Mouse (Mus musculus) hindbrain, embryonic 14.5 days (tissue): ENCODE data around the gene Lmntd1. TPM values are rescaled to one million over a fixed set of nuclear protein-coding genes. Genes with fewer than 3 reads are reported as not detected.
A peak's percentile ranks its signal among the peaks of the same experiment; 100 is the strongest.

Experiments
- ATAC-seq: fragments of 200-750 bp; cut with Nextera tagmentation; 2 replicates; pipeline ENCODE4 v1.8.0; 2017; ENCODE audit warnings: moderate number of reproducible peaks, mild to moderate bottlenecking, moderate TSS enrichment, moderate library complexity; ENCODE audit not compliant: low FRiP score
- DNase-seq: peaks from one replicate; pipeline ENCODE4 v3.0.0-alpha.2; 2015; ENCODE audit warnings: low spot score
- H3K27ac ChIP-seq: fragments of 300-500 bp; sonication (generic); 2 replicates; pipeline ENCODE4 v1.5.1; 2014; ENCODE audit warnings: mild to moderate bottlenecking, moderate library complexity
- H3K27me3 ChIP-seq: fragments of 300-500 bp; sonication (generic); 2 replicates; pipeline ENCODE4 v1.6.1; 2014; ENCODE audit warnings: mild to moderate bottlenecking, low read length, mixed read lengths; ENCODE audit not compliant: control insufficient read depth, insufficient read depth
- H3K36me3 ChIP-seq: fragments of 300-500 bp; sonication (generic); replicated peaks from 2 replicates; pipeline ENCODE4 v1.6.1; 2014; ENCODE audit not compliant: control insufficient read depth, insufficient read depth
- H3K4me1 ChIP-seq: fragments of 300-500 bp; sonication (generic); replicated peaks from 2 replicates; pipeline ENCODE4 v1.6.1; 2014; ENCODE audit warnings: antibody characterized with exemption, low read length, mixed read lengths; ENCODE audit not compliant: control insufficient read depth, insufficient read depth
- H3K4me2 ChIP-seq: fragments of 300-500 bp; sonication (generic); replicated peaks from 2 replicates; pipeline ENCODE4 v1.6.1; 2014; ENCODE audit warnings: mild to moderate bottlenecking, moderate library complexity
- H3K4me3 ChIP-seq: fragments of 300-500 bp; sonication (generic); replicated peaks from 2 replicates; pipeline ENCODE4 v1.5.1; 2014; ENCODE audit warnings: mild to moderate bottlenecking, low read length
- H3K9ac ChIP-seq: fragments of 300-500 bp; sonication (generic); 2 replicates; pipeline ENCODE4 v1.6.1; 2014
- H3K9me3 ChIP-seq: fragments of 300-500 bp; sonication (generic); 2 replicates; pipeline ENCODE4 v1.6.1; 2016; ENCODE audit warnings: low read length; ENCODE audit not compliant: control insufficient read depth
- WGBS: fragments of 180-500 bp; shearing (Covaris S2); extraction: QIAGEN DNeasy Blood & Tissue Kit; methylation state at CpG from one replicate; pipeline ENCODE4 v1.1.7; 2014; 5-methylcytosine and 5-hydroxymethylcytosine counted together
- polyA plus RNA-seq: library from polyadenylated mRNA; unstranded; fragments of >200 nt; fragmentation: Nextera tagmentation; extraction: Ambion mirVana; gene quantifications from 2 replicates; pipeline ENCODE4 v1.2.1, GENCODE M21; 2014

The Lmntd1 gene
- polyA plus RNA-seq, 1 experiment from 2014 or later, result 1.3 TPM

DNA sequence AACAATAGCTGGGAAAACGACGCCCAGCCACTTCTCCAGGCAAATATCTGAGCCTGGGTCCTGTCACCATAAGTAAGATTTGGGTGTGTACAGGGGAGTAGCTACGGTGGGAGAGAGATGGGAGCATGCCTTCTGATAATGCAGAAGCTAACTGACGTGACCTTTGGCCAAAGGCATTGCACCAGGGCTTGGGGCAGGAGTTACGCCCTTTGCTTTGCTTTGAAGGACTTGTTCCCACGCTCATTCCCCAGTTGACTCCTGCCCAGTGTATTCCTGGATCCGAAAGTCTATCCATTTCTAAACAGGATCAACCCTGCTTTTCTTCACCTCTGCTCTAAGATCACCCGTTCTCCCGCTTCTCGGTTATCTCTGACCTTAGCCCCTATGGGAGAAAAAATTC is 178.4 kb downstream of the Lmntd1 start:
- no peaks in the 10 kb centered on the region for H3K9me3 ChIP-seq

GRCm38 (mm10) chr6:145435156-145435555 is 179.0 kb downstream of the Lmntd1 start:
- peaks cover 4% of the 10 kb centered on the region; the same call in 1 of the 2 replicates for H3K4me1 ChIP-seq
- H3K36me3 ChIP-seq, result no peaks in the 10 kb centered on the region
- no peak overlapping the region for H3K4me3 ChIP-seq
- no peak overlapping the region for H3K9ac ChIP-seq
- no peak overlapping the region for H3K27ac ChIP-seq
- H3K27me3 ChIP-seq, result no peaks in the 10 kb centered on the region
- 96% methylated on average over 1 of the region's 1 CpGs for WGBS
- ATAC-seq (no peak), DNase-seq (no peak)
- no peaks in the 10 kb centered on the region for H3K9me3 ChIP-seq
- no peak overlapping the region for H3K4me2 ChIP-seq

More for the DNA sequence above, 178.4 kb downstream of the Lmntd1 start:
- no peak for DNase-seq
- H3K27me3 ChIP-seq, result no peaks in the 10 kb centered on the region
- WGBS, result 84% methylated on average over 10 of the region's 10 CpGs
- ATAC-seq, result no peak
- H3K9ac ChIP-seq, result no peak overlapping the region
- H3K4me2 ChIP-seq, result no peak overlapping the region
- no peak overlapping the region for H3K4me3 ChIP-seq
- no peak overlapping the region for H3K27ac ChIP-seq
- H3K4me1 ChIP-seq, result peaks cover 4% of the 10 kb centered on the region; the same call in 1 of the 2 replicates
- no peaks in the 10 kb centered on the region for H3K36me3 ChIP-seq

DNA sequence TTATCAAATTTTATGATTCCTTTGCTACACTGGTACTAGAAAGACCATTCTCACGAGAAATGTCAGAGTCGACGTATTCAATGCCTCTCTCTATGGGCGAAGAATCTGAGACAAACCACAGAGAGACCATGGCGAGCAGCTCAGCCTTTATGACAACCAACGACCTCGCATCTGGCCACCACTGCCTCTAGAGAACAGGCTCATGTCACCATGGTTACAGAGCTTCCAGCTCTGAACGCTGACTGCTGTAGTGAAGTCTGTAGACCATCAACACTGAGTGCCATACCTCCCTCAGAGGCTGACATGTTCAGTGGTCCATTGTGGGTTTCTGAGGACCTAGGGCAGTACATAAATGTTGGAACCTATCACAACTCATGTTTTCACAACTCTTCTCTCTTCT is 180.2 kb downstream of the Lmntd1 start:
- peaks cover 4% of the 10 kb centered on the region; the same call in 1 of the 2 replicates for H3K4me1 ChIP-seq
- no peak overlapping the region for H3K4me3 ChIP-seq
- WGBS, result 64% methylated on average over 8 of the region's 8 CpGs
- H3K9ac ChIP-seq, result no peak overlapping the region
- H3K36me3 ChIP-seq, result no peaks in the 10 kb centered on the region
- H3K4me2 ChIP-seq, result no peak overlapping the region
- DNase-seq, result no peak
- H3K9me3 ChIP-seq, result no peaks in the 10 kb centered on the region
- no peak for ATAC-seq
- no peak overlapping the region for H3K27ac ChIP-seq
- H3K27me3 ChIP-seq, result no peaks in the 10 kb centered on the region

GRCm38 (mm10) chr6:145432711-145433708 is 181.1 kb downstream of the Lmntd1 start:
- peaks cover 4% of the 10 kb centered on the region; the same call in 1 of the 2 replicates for H3K4me1 ChIP-seq
- no peaks in the 10 kb centered on the region for H3K27me3 ChIP-seq
- H3K4me3 ChIP-seq, result no peak overlapping the region
- 67% methylated on average over 11 of the region's 11 CpGs for WGBS
- ATAC-seq, result no peak
- DNase-seq, result no peak
- H3K27ac ChIP-seq, result no peak overlapping the region
- no peak overlapping the region for H3K9ac ChIP-seq
- no peak overlapping the region for H3K4me2 ChIP-seq
- no peaks in the 10 kb centered on the region for H3K36me3 ChIP-seq
- no peaks in the 10 kb centered on the region for H3K9me3 ChIP-seq

- DNase-seq (no peak), ATAC-seq (no peak)
- Histone ChIP-seq H3K36me3 (no peaks in the 10 kb centered on the region), H3K9ac (no peak overlapping the region), H3K9me3 (no peaks in the 10 kb centered on the region), H3K4me2 (no peak overlapping the region), H3K4me1 (peaks cover 4% of the 10 kb centered on the region; the same call in 1 of the 2 replicates), H3K27ac (no peak overlapping the region), H3K27me3 (no peaks in the 10 kb centered on the region), H3K4me3 (no peak overlapping the region)
- 84% methylated on average over 14 of the region's 14 CpGs for WGBS
These were observed 182.4 kb downstream of the Lmntd1 start for GRCm38 (mm10) chr6:145431747-145432146.

DNA sequence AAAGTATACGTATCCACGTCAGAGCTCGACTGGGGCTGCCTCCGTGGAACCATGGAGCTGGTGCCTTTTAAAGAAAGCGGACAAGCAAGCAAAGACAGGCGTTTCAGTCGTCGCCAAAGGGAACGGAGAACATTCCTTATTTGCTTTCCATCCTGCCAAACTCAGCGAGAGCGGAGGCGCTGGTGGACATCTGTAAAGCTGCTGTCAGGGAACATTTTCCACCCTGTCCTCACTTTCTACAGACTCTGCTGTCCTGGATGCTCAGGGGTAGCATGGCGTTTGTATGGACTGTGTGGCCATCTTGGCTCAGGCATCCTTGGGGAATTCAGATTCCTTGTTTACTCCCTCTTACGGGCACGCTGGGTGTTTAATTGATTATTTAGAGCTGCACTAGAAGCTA is 186.7 kb downstream of the Lmntd1 start:
- WGBS, result 74% methylated on average over 15 of the region's 15 CpGs

GRCm38 (mm10) chr6:145426501-145426900 is 187.6 kb downstream of the Lmntd1 start:
- H3K4me2 ChIP-seq, result no peak overlapping the region
- ATAC-seq (no peak), DNase-seq (no peak)
- no peaks in the 10 kb centered on the region for H3K9me3 ChIP-seq
- no peak overlapping the region for H3K4me3 ChIP-seq
- no peaks in the 10 kb centered on the region for H3K4me1 ChIP-seq
- no peaks in the 10 kb centered on the region for H3K27me3 ChIP-seq
- H3K27ac ChIP-seq, result no peak overlapping the region
- 77% methylated on average over 10 of the region's 10 CpGs for WGBS
- no peak overlapping the region for H3K9ac ChIP-seq
- no peaks in the 10 kb centered on the region for H3K36me3 ChIP-seq

More for the DNA sequence above, 186.7 kb downstream of the Lmntd1 start:
- DNase-seq (peak; percentile 21), ATAC-seq (no peak)
- Histone ChIP-seq H3K27me3 (no peaks in the 10 kb centered on the region), H3K4me2 (no peak overlapping the region), H3K4me1 (no peaks in the 10 kb centered on the region), H3K27ac (no peak overlapping the region), H3K4me3 (no peak overlapping the region), H3K36me3 (no peaks in the 10 kb centered on the region), H3K9me3 (no peaks in the 10 kb centered on the region), H3K9ac (no peak overlapping the region)

GRCm38 (mm10) chr6:145424156-145424555 is 190.0 kb downstream of the Lmntd1 start:
- WGBS, result 65% methylated on average over 1 of the region's 1 CpGs
- Histone ChIP-seq H3K9ac (no peak overlapping the region), H3K9me3 (no peaks in the 10 kb centered on the region), H3K27me3 (no peaks in the 10 kb centered on the region), H3K27ac (no peak overlapping the region), H3K4me2 (no peak overlapping the region), H3K4me3 (no peak overlapping the region), H3K36me3 (no peaks in the 10 kb centered on the region), H3K4me1 (no peaks in the 10 kb centered on the region)
- ATAC-seq (no peak), DNase-seq (no peak)

DNA sequence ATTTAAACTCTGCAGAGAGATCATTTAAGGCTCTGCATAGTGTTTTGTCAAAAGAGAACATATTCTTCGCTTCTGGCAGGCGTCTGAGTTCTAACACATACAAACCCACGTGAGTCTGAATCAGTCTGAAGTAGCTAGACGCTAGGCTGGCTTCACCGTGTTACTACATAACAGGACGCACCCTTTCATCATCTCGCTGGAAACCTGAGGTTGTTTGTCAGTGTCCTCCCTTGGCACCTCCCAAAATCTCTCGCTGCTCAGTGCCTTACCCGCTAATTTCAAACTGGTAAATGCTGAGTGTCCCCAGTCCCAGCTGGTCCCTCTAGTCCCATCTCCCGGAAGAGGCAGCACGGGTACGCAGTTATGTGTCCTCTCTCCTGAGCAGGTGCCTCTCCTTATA is 190.6 kb downstream of the Lmntd1 start:
- Histone ChIP-seq H3K4me2 (no peak overlapping the region), H3K36me3 (no peaks in the 10 kb centered on the region), H3K27me3 (no peaks in the 10 kb centered on the region), H3K4me3 (no peak overlapping the region), H3K27ac (no peak overlapping the region), H3K9ac (no peak overlapping the region), H3K4me1 (no peaks in the 10 kb centered on the region), H3K9me3 (no peaks in the 10 kb centered on the region)
- ATAC-seq (no peak), DNase-seq (no peak)
- WGBS, result 72% methylated on average over 12 of the region's 12 CpGs
